Mouse (Mus musculus) embryonic fibroblast, embryonic 13.5 days (primary cell): ENCODE results near the gene Elob.

ENCODE experiments used
- CTCF ChIP-seq: IDR thresholded peaks from 2 replicates; pipeline ENCODE4 v1.5.1; 2011; ENCODE audit warnings: mild to moderate bottlenecking, control low read depth, low read length, moderate library complexity, borderline replicate concordance; ENCODE audit not compliant: insufficient read depth
- POLR2A ChIP-seq: IDR thresholded peaks from 2 replicates; pipeline ENCODE4 v1.6.1; 2011; ENCODE audit warnings: low read depth, mild to moderate bottlenecking, control low read depth, low read length, moderate library complexity

GRCm38 (mm10) chr17:23876741-23877140 is 47.8 kb upstream of the Elob start:
- TF ChIP-seq POLR2A: no peak
- TF ChIP-seq CTCF: no peak
